Mouse (Mus musculus) ES-E14 (cell line): Measurements from ENCODE around the gene Wdr81. TPM values are rescaled to one million over a fixed set of nuclear protein-coding genes. Genes with fewer than 3 reads are reported as not detected.

ENCODE experiments used
- DNase-seq: peaks from one replicate; pipeline ENCODE4 v3.0.0-alpha.2; 2013; ENCODE audit warnings: low read depth, low spot score
- H3K27ac ChIP-seq: 2 replicates; pipeline ENCODE4 v1.5.1; 2012; ENCODE audit warnings: low read depth, mild to moderate bottlenecking, low read length, moderate library complexity, mixed read lengths; ENCODE audit not compliant: poor library complexity, insufficient read depth, severe bottlenecking
- H3K36me3 ChIP-seq: 2 replicates; pipeline ENCODE4 v1.6.1; 2012; ENCODE audit warnings: mild to moderate bottlenecking, low read length, moderate library complexity, mixed read lengths; ENCODE audit not compliant: control insufficient read depth, poor library complexity, insufficient read depth, severe bottlenecking
- H3K4me1 ChIP-seq, 2 experiments: fragments of 150-350 bp in 1 of 2; sonication (generic) in 1 of 2; 2 replicates each; pipeline ENCODE4 v1.6.1; 2012; ENCODE audit warnings: low read length in 2 of 2, mild to moderate bottlenecking in 1 of 2, mixed read lengths in 1 of 2; ENCODE audit not compliant: control insufficient read depth in 2 of 2, insufficient read depth in 2 of 2, poor library complexity in 1 of 2
- H3K4me3 ChIP-seq, 2 experiments: fragments of 150-350 bp in 1 of 2; sonication (generic) in 1 of 2; 2 replicates each; pipeline ENCODE4 v1.5.1; 2012; ENCODE audit warnings: low read length in 2 of 2, low read depth in 1 of 2, mild to moderate bottlenecking in 1 of 2, mixed read lengths in 1 of 2; ENCODE audit not compliant: insufficient read depth in 1 of 2, poor library complexity in 1 of 2, severe bottlenecking in 1 of 2
- H3K9ac ChIP-seq: 2 replicates; pipeline ENCODE4 v1.6.1; 2012; ENCODE audit warnings: low read depth, mild to moderate bottlenecking, low read length, mixed read lengths; ENCODE audit not compliant: poor library complexity, insufficient read depth, severe bottlenecking
- H3K9me3 ChIP-seq: fragments of 150-350 bp; sonication (generic); 2 replicates; pipeline ENCODE4 v1.6.1; 2012; ENCODE audit warnings: low read depth, mild to moderate bottlenecking, low read length; ENCODE audit not compliant: control insufficient read depth, insufficient read depth
- CHD2 ChIP-seq: IDR thresholded peaks from 2 replicates; pipeline ENCODE4 v1.6.1; 2014; ENCODE audit warnings: mild to moderate bottlenecking, low read depth, low read length, inconsistent platforms
- HCFC1 ChIP-seq: IDR thresholded peaks from 2 replicates; pipeline ENCODE4 v1.6.1; 2012; ENCODE audit warnings: low read length, inconsistent platforms, borderline replicate concordance; ENCODE audit not compliant: insufficient read depth
- MAFK ChIP-seq: IDR thresholded peaks from 2 replicates; pipeline ENCODE4 v1.6.1; 2014; ENCODE audit warnings: mild to moderate bottlenecking, low read depth, low read length, inconsistent platforms; ENCODE audit not compliant: insufficient read depth
- ZC3H11A ChIP-seq: IDR thresholded peaks from 2 replicates; pipeline ENCODE4 v1.6.1; 2012; ENCODE audit warnings: low read depth, mild to moderate bottlenecking, inconsistent platforms, low read length, borderline replicate concordance
- ZNF384 ChIP-seq: IDR thresholded peaks from 2 replicates; pipeline ENCODE4 v1.6.1; 2012; ENCODE audit warnings: low read depth, low read length, inconsistent platforms
- in situ Hi-C, 2 experiments: fragments of 600-800 bp; cut with MboI; formaldehyde crosslinking; loops; one replicate each; pipeline ENCODE4 v1.15.1; 2025; ENCODE audit warnings: low sequenced_read_pairs in 2 of 2, inconsistent platforms in 1 of 2; ENCODE audit not compliant: unreplicated experiment in 2 of 2
- total RNA-seq: library from RNA; depleted of rRNA; stranded (reverse); fragments of 300-350 nt; gene quantifications from 2 replicates; pipeline ENCODE4 v1.2.3, GENCODE M21; 2012

Gene Wdr81
- total RNA-seq, 1 experiment = 11.8 TPM

DNA sequence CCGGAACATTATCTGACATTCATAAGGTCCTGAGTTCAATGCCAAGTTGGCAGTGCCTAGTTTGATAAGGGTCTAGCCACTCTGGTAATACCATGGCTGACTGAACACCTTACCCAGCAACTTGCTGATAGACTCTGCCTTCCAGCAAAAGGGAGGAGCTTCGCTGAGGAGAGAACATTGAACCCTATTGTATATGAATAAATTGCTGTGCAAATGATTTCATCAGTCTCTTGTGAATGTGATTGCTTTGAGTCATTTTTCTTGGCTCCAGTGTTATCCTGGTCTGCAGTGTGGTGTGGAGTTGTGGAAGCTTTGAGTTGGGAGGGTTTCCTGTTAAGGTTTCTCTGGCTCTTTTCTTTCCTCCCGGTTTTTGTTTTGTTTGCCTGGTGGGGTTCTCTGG is 16.2 kb upstream of the Wdr81 start:
- DNase-seq = no peak
- peaks cover 2 to 7% of the 10 kb centered on the region in 2 experiments; a peak in 1 of 4 replicates for H3K4me1 ChIP-seq
- no peaks in the 10 kb centered on the region for H3K9me3 ChIP-seq
- no peak overlapping the region for H3K4me3 ChIP-seq
- H3K9ac ChIP-seq = no peak overlapping the region
- H3K27ac ChIP-seq = no peak overlapping the region
- TF ChIP-seq HCFC1 (no peak), ZNF384 (no peak), CHD2 (no peak), MAFK (no peak), ZC3H11A (no peak)
- H3K36me3 ChIP-seq = no peaks in the 10 kb centered on the region
- in situ Hi-C loops = no loop called here

DNA sequence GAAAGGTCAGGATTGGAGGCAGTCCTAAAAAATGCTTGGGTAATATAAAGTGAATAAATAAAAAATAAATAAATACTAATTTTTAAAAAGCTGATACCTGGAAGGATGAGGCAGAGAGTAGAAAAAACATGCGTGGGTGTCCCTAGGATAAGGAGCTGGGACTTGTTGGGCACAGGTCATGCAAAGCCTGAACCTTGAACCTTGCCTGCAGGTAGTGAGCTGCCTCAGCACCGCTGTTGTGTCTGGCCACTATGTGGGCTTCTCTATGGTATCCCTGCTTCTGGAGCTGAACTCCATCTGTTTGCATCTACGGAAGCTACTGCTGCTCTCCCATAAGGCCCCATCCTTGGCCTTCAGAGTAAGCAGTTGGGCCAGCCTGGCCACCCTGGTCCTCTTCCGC is 14.7 kb upstream of the Wdr81 start:
- Histone ChIP-seq H3K9ac (no peak overlapping the region), H3K4me1 (peaks cover 2 to 7% of the 10 kb centered on the region in 2 experiments; a peak in 1 of 4 replicates), H3K36me3 (no peaks in the 10 kb centered on the region; the same call in 1 of the 2 replicates), H3K4me3 (no peak overlapping the region), H3K9me3 (no peaks in the 10 kb centered on the region), H3K27ac (no peak overlapping the region)
- TF ChIP-seq MAFK (no peak), HCFC1 (no peak), CHD2 (no peak), ZC3H11A (no peak), ZNF384 (no peak)
- no peak for DNase-seq
- in situ Hi-C loops = no loop called here

DNA sequence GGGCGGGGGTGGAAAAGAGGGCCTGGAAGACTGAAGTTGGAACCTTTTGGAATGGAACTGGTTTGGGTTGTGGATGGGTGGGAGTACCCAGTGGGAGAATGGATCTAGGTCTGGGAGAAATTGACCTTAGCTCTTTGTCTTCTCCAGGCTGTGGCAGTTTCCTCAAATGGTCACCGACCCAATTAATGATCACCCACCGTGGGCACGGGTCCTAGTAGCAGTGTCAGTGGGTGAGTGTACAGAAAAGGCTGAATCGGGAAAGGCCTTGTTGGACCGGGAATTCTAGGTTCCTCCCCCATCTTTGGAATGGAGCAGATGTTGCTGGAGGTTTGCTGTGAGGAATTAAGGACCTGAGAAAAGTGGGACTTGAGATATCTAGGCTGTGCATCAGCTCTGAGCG is 13.9 kb upstream of the Wdr81 start:
- DNase-seq = no peak
- TF ChIP-seq CHD2 (no peak), HCFC1 (no peak), ZC3H11A (no peak), MAFK (no peak)
- no peaks in the 10 kb centered on the region; the same call in 1 of the 2 replicates for H3K36me3 ChIP-seq
- H3K9me3 ChIP-seq = no peaks in the 10 kb centered on the region
- peak overlapping the region; percentile 49 to 58 for H3K4me3 ChIP-seq
- peaks cover 4 to 8% of the 10 kb centered on the region in 2 experiments; a peak in 2 of 4 replicates for H3K4me1 ChIP-seq
- no peak overlapping the region for H3K27ac ChIP-seq
- peak overlapping the region; percentile 66 for H3K9ac ChIP-seq
- in situ Hi-C loops = no loop called here

DNA sequence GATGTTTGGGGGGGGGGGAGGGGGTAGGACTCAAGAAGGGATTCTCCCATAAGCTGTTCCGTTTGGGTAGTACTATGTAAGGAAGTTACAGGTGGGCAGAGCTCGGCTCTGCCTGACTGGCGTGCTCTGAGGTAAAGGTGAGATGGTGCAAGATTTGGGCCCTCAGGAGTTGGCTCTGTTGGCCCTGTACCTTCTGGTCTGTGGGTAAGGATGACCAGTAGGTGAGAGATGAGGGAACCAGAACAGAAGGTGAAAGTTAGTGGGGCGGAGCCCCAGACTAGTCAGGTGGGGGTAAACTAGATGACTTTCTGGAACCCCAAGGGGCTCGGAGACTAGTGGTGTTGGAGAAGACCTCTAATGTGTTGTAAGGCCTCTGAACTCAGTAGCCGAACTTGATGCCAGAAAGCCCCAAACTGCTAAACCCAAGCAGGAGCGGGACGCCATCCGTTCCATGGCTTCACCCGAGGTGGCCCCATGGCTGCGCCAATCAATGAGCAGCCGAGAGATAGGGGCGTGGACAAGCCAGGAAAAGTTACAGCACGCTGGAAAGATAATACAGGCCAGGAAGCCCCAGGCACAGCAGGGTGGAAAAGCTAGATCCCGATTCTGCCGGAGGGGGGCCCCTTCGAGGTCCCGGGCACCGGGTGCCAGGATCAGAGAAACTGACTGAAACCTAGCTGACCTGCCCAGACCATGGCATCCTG is 13.1 kb upstream of the Wdr81 start:
- in situ Hi-C loops = no loop called here
- Histone ChIP-seq H3K36me3 (no peaks in the 10 kb centered on the region; the same call in 1 of the 2 replicates), H3K9me3 (no peaks in the 10 kb centered on the region), H3K9ac (peak overlapping the region; percentile 66), H3K4me1 (peaks cover 6% of the 10 kb centered on the region in 2 experiments; a peak in 3 of 4 replicates), H3K27ac (peak overlapping the region; percentile 18; the same call in 1 of the 2 replicates), H3K4me3 (peak overlapping the region; percentile 49 to 58)
- TF ChIP-seq HCFC1 (no peak), ZC3H11A (no peak), CHD2 (no peak), ZNF384 (no peak), MAFK (no peak)
- DNase-seq = no peak
